Mouse (Mus musculus): ENCODE data around the gene Atp4a.
A peak's percentile ranks its signal among the peaks of the same experiment; 100 is the strongest.
"Not testable (repeated sequence)": the region's sequence is repeated elsewhere in the genome, so short reads cannot be mapped to it uniquely, and the experiment has no call there.

Gene Atp4a

GRCm38 (mm10) chr7:30729396-30730063 lies 17.5 kb downstream of the Atp4a start, which contains the start of gene Tmem147:
Gene Tmem147, minus strand, starts transcription at chr7:30729540.
- peak; percentile 83 for DNase-seq (ENCODE audit: low read depth, low spot score)

- DNase-seq (ENCODE audit: low read depth, low spot score) = not testable (repeated sequence)
Measured at GRCm38 (mm10) chr7:30730064-30730722, 18.2 kb downstream of the Atp4a start.

GRCm38 (mm10) chr7:30736211-30736610 lies 24.2 kb downstream of the Atp4a start:
- DNase-seq (ENCODE audit: low read depth, low spot score) = no peak

DNA sequence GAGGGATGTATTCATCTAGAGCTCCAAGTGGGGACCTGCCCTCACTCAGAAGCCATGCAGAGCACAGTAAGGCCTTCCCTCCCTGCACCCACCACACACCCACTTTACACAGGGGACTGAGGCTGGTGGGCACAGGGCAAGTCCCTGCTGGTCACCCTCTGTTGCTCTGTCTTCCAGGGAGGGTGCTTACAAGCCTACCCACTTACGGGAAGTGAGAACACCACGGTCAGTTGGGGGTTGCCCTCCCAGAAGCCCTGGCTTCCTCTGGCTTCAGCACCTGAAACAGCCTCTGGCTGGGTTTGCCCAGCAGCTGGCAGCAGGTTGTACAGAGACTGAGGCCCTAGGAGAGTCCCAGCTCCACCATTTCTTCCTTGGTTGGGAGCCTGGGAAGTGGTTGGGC lies 30.6 kb downstream of the Atp4a start:
- not testable (repeated sequence) for DNase-seq (ENCODE audit: low read depth, low spot score)

DNA sequence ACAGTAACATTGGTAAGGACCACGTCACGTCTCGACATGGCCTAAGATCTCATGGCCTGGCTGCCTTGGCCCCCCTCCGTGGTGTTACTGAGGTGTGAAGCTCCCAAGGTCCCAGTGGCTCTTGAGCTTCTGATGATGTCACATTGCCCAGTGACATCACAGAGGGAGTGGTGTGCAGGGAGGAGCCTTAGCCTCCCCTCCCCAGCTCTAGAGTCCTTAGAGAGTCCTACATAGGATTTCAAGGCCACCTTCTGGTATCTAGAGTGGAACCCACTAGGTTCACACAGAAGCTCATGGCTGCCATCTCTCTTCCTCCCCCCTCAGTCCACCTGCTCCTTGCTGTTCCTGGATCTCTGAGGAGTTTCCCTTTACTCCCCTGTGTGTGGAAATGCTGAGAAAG lies 31.6 kb downstream of the Atp4a start, which contains the start of gene Gapdhs:
Gene Gapdhs, minus strand, starts transcription at position 65 of the 400 bp plus-strand sequence.
- DNase-seq (ENCODE audit: low read depth, low spot score) = not testable (repeated sequence)

DNA sequence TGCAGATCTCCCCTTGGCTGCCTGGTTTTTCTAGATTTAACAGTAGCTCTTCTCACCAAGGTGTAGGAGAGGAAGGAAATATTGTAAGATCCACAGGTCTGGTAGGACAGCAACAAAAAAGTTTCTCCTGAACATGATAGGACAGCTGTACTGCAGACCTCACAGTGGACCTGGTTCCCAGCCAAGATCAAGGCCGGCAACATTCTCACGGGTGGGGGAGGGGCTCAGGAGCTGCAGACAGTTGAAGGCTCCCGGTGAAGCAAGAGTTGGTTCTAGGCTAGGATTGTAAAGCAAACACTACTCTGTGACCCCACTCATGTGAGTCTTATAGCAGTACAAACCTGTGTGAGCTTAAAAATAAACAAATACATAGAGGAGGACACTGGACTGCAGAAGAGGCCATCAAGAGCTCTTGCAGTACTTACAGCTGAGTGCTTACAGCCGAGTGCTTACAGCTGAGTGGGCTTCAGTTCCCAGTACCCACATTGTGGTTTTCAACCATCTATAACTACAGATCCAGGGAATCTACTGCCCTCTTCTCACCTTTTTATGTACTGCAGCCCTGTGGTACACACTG lies 32.1 kb downstream of the Atp4a start:
- no peak for DNase-seq (ENCODE audit: low read depth, low spot score)

DNA sequence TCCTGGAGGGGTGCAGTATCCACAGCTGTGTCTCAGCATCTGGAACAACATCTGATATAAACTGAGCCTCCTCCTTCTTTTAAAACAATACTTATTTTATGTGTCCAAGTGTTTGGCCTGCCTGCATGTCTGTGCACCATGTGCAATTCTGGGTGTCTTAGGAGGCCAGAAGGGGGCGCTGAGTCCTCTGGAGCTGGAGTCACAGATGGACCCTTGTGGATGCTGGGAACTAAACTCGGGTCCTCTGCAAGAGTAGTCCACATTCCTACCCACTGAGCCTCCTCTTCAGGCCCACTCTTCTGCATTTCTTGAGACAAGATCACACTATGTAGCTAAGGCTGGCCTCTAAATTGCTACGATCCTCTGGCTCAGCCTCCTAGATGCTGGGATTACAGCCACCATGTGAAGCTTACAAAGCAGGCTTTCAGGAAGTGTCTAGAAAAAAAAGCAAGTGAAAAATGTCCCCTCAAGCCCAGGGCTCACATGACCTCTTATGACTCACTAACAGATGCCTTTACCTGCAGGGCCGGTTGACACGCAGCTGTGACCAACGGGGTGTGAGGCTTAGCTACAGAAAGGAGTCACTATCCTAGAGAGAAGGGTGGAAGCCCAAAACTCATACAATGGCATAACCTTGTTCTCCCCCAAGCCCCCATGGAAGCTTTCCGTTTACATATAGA lies 35.7 kb downstream of the Atp4a start:
- DNase-seq (ENCODE audit: low read depth, low spot score) = no peak

GRCm38 (mm10) chr7:30749824-30750606 lies 38.0 kb downstream of the Atp4a start:
- no peak for DNase-seq (ENCODE audit: low read depth, low spot score)

GRCm38 (mm10) chr7:30751086-30751669 lies 39.2 kb downstream of the Atp4a start, which contains the start of gene Sbsn:
Gene Sbsn, plus strand, starts transcription at chr7:30751471.
- DNase-seq (ENCODE audit: low read depth, low spot score) = no peak

DNA sequence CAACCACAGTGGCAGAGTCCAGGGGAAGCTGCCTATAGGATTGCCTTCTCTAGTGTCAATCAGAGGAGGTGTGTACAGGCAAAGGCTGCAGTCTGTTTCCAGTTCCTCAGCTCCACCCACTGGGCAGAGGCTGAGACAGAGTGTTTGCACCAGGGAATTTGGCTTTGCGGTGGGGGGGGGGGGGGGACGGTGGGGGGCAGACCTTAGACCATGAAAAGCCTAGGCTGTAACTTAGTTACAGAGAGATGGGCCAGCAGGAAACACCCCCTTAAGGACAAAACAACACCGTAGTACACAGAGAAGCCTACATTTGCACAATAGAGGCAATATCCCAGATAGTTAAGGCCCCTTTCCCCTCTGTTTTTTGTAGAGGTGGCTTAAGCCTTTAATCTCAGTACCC lies 45.0 kb downstream of the Atp4a start:
- DNase-seq (ENCODE audit: low read depth, low spot score) = no peak

- DNase-seq (ENCODE audit: low read depth, low spot score) = no peak
Measured at GRCm38 (mm10) chr7:30758853-30759252, 46.8 kb downstream of the Atp4a start.

DNA sequence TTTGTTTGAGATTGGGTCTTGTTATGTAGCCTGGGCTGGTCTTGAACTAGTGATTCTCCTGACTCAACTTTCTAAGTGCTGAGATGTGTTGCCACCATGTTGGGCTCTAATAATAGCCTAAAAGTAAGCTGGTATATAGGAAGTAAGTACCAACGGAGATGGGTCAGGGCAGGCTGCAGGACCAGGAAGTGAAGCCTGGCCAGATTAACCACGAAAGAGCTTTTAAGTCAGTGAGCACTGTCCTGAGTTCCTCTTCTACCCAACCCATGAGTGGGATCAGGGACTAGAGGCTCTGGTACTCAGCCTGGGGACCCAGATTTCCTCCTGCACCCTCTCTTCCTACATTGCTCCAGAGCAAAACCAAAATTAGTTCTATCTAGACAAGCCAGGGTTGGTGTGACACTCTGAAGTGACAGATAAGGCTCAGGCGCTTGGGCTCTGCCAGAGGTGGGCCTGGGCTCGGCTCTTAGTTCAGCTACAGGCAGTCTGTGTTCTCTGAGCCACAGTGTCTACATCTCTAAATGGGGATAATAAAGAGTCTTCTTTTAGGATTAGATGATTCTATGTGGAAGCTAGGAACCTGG lies 49.9 kb downstream of the Atp4a start:
- no peak for DNase-seq (ENCODE audit: low read depth, low spot score)

- DNase-seq (ENCODE audit: low read depth, low spot score) = no peak
Measured at GRCm38 (mm10) chr7:30763456-30763855, 51.4 kb downstream of the Atp4a start, which contains the start of gene Dmkn. Gene Dmkn, plus strand, starts transcription at chr7:30763756.

DNA sequence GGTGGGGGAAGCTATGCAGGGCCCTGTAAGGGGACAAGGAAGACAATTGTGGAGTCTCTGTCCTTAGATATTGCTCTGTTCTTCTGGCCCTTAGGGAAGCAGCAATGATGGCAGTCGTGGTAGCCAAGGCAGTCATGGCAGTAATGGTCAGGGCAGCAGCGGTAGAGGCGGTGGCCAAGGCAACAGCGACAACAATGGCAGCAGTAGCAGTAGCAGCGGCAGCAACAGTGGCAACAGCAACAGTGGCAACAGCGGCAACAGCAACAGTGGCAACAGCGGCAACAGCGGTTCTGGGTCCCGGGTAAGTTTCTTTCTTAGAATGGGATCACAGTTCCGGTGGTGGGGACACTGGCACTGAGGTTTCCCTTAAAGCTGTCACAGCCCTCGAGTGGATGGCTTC lies 53.2 kb downstream of the Atp4a start:
- DNase-seq (ENCODE audit: low read depth, low spot score) = no peak

GRCm38 (mm10) chr7:30766408-30766807 lies 54.4 kb downstream of the Atp4a start:
- no peak for DNase-seq (ENCODE audit: low read depth, low spot score)

DNA sequence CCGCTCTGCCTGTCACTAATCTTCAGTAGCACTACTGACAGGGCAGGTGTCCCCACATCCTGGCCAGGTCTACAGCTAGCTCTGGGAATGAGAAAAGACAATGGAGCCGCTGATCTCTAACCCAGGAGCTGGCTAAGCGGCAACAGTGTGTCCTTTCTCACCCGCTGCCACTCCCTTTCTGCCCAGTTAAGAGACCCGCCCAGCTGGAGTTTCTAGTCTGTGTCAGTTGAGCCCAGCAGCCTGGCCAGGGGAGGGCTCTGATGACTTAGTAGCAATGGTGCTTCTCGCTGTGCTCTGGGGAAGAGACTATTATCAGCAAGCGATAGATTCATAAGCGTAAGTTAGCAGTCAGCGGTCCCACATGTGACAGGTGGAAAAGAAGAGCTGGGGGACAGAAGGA lies 57.2 kb downstream of the Atp4a start:
- no peak for DNase-seq (ENCODE audit: low read depth, low spot score)

Data from retina, adult 2 months (tissue).